Mouse (Mus musculus) cerebellum, adult 2 months (tissue): ENCODE measurements at regions not wholly inside any gene's neighbourhood (a gene's known extent, or its start where the extent isn't known, plus 50 kb on each side); places are given as distances from the start of the nearest gene placed in this dataset.

Experiments
- DNase-seq, 2 experiments: peaks; one replicate each; pipeline ENCODE4 v3.0.0; 2021
- H3K27ac ChIP-seq: fragments of 200-500 bp; 2 replicates; pipeline ENCODE4 v1.5.1; 2012; ENCODE audit warnings: low read length, control low read depth, inconsistent platforms; ENCODE audit not compliant: insufficient read depth
- H3K27me3 ChIP-seq: fragments of 200-500 bp; 2 replicates; pipeline ENCODE4 v1.6.1; 2012; ENCODE audit warnings: inconsistent platforms, mild to moderate bottlenecking, low read length, moderate library complexity; ENCODE audit not compliant: control insufficient read depth, insufficient read depth
- H3K4me1 ChIP-seq: fragments of 200-500 bp; 2 replicates; pipeline ENCODE4 v1.6.1; 2011; ENCODE audit warnings: low read length; ENCODE audit not compliant: control insufficient read depth, insufficient read depth
- H3K4me3 ChIP-seq: fragments of 200-500 bp; replicated peaks from 2 replicates; pipeline ENCODE3; 2011; ENCODE audit warnings: mild to moderate bottlenecking, low read depth, low read length, control low read depth; ENCODE audit not compliant: insufficient read depth
- CTCF ChIP-seq: fragments of 200-500 bp; IDR thresholded peaks from 2 replicates; pipeline ENCODE4 v1.5.1; 2011; ENCODE audit warnings: low read depth, mild to moderate bottlenecking, control low read depth, low read length, moderate library complexity, borderline replicate concordance; ENCODE audit not compliant: insufficient read depth
- POLR2A ChIP-seq: fragments of 200-500 bp; IDR thresholded peaks from 2 replicates; pipeline ENCODE4 v1.6.1; 2011; ENCODE audit warnings: low read length, control low read depth, borderline replicate concordance; ENCODE audit not compliant: insufficient read depth
- WGBS: fragments of 180-500 bp; shearing (Covaris S2); methylation state at CpG from one replicate; pipeline ENCODE4 v1.1.7; 2018; 5-methylcytosine and 5-hydroxymethylcytosine counted together

DNA sequence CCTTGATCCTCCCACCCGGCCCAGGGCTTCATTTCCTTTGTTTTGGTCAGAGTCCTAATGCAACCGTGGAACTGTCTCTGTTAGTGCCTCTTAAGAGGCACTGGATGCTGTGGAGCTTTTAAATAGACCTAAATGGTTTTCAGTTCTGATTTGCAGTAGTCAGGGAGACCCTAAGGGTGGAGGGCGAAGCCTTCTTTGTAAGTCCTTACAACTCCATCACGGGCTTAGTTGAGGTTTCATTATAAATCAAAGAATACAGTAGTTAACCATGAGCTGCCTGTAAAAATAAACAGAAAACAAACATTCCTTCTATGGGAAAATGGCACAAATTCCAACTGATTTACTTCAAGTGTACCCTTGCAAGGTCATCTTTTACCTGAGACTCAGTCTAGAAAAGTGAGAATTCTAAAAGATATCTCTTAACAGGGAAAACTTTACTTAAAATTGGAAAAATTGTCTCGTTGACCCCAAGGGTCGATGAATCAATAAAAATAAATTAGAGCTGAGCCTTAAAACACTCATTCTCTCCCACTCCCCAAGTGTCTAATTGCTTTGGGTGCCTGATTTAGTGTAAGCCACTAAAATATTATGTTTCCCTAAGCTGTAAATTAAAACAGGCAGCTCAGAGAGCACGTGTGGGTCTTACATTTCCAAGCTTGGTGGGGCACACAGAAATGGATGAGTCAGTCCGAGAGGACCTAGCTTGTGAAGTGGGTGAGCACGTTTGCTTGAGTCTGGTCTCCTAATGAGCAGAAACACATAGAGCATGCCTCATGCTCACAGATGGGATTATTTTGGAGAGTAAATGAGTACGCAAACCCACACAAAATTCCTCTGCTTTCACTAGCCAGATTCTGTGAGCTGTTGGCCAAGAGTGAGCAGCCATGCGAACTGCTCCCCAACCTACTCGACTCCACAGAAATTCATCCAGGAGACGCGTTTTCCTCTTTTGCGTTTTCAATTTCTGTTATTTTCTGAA lies 343.3 kb downstream of the Klf5 start:
- no peak for DNase-seq
- H3K27ac ChIP-seq, result no peak overlapping the region
- WGBS, result 79% methylated on average over 15 of the region's 15 CpGs
- H3K27me3 ChIP-seq, result no peaks in the 10 kb centered on the region
- H3K4me1 ChIP-seq, result no peaks in the 10 kb centered on the region
- TF ChIP-seq POLR2A (no peak), CTCF (no peak)
- no peak overlapping the region for H3K4me3 ChIP-seq

DNA sequence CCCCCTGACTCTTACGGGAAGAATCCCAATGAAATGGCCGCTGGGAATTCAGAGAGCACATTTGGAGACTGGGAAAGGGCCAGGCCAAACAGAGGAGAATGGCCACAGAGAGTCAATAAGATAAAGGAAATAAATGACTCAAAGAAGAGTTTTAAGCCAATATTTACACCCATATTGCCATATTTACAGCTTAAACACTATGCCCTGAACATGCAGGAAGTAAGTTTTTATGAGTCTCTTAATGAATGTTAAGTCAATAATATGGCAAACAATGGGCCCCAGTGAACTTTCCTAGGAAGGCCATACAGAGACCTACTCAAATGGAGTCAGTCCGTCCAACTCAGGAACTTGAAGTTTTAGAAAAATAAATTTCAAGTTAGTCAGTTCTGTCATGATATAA lies 347.8 kb downstream of the Klf5 start:
- no peak overlapping the region for H3K4me3 ChIP-seq
- DNase-seq, result no peak
- no peaks in the 10 kb centered on the region for H3K4me1 ChIP-seq
- WGBS, result 73% methylated on average over 3 of the region's 3 CpGs
- no peaks in the 10 kb centered on the region for H3K27me3 ChIP-seq
- no peak overlapping the region for H3K27ac ChIP-seq
- TF ChIP-seq POLR2A (no peak), CTCF (no peak)

DNA sequence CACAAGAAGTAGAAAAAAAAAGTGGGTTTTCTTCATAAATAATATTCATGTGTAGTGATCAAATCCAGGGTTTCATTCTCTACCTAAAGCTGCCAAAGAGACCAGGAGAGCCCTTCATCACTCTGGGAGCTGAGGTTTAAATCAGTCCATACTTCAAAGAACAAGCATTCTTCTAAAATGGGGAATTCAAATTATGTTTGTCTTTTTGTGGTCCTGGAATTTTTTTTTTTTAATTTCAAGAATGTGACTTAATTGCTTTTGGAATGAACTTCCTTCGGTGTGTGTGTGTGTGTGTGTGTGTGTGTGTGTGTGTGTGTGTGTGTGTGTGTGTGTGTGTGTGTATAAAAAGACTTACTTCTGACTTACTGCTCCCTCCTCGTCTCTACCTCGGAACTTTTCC lies 375.9 kb downstream of the Klf5 start:
- no peak for DNase-seq
- no peaks in the 10 kb centered on the region for H3K4me1 ChIP-seq
- H3K27me3 ChIP-seq, result no peaks in the 10 kb centered on the region
- WGBS, result 67% methylated on average over 3 of the region's 3 CpGs
- TF ChIP-seq CTCF (no peak), POLR2A (no peak)
- no peak overlapping the region for H3K27ac ChIP-seq
- H3K4me3 ChIP-seq, result no peak overlapping the region

DNA sequence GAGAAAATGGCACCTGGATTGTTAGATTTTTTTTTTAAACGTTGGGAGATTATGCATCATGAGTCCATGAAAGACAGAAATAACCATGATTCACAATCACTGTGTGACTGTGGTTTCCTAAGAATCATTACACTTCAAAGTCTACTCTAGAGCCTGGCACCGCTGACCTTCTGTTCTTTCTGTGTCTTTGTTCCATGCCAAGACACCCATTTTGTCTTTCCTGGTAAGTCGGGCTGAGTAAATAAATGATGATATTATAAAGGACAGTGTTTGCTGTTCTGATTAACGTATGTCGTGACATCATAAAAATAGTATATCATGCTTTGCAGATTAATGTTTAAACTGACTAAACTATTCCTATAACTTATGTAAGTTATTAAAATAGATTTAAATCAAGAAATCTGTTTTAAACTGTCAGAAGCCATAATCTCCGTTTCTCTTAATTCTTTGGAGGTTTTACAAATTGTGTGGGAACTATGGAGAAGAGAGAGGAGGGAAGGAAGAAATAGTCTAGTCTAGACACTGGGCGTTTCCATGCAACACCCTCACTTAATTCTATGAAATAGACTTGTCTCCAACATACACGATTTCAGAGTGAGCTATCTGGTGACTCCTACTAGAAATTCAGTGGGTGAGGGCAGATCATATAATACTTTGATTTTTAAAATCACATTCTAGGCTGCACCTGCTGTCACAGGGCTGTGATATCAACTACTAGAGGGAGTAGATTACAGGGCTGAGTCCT lies 388.7 kb downstream of the Klf5 start:
- Histone ChIP-seq H3K27me3 (no peaks in the 10 kb centered on the region), H3K4me1 (no peaks in the 10 kb centered on the region), H3K27ac (no peak overlapping the region), H3K4me3 (no peak overlapping the region)
- no peak for DNase-seq
- TF ChIP-seq POLR2A, result no peak
- TF ChIP-seq CTCF, result no peak
- WGBS, result 87% methylated on average over 8 of the region's 8 CpGs

DNA sequence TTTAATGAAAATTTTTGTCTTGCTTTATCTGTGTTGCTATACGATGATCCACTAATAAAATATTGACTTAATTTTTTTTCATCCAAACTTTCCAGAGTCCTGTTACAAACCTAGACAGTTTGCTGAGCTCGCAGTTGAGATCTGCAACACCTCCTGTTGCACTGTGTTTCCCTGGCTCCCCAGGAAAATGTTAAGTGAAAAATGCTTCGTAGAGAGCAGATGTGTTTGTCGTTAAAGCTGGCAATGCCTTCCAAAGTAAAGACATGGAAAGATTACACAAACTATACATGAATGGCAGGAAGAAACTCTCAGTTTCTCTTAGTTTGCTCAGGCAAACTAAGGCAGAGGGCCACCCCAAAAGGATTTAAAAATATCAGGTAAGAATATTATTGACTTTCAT lies 389.9 kb downstream of the Klf5 start:
- H3K27me3 ChIP-seq, result no peaks in the 10 kb centered on the region
- 59% methylated on average over 4 of the region's 4 CpGs for WGBS
- no peak for DNase-seq
- H3K4me3 ChIP-seq, result no peak overlapping the region
- no peak overlapping the region for H3K27ac ChIP-seq
- TF ChIP-seq CTCF (no peak), POLR2A (no peak)
- no peaks in the 10 kb centered on the region for H3K4me1 ChIP-seq

DNA sequence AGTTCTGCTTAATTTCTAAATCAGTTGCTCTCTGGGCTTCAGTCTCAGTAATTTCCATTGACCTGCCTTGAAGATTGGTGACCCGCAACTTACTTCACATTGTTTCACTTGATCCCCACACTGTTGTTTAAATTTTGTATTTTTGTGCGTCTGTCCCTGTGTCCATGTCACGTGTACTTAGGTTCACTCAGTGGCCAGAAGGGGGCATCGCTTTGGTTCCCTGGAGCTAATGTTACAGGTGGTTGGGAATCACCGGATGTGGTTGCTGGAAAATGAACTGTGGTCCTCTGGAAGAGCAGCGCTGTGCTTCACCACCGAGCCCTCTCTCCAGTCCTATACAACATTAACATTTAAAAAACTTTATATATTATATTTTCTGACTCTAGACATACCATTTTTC lies 397.8 kb downstream of the Klf5 start:
- no peak for TF ChIP-seq POLR2A
- no peak for TF ChIP-seq CTCF
- WGBS, result 94% methylated on average over 7 of the region's 7 CpGs
- Histone ChIP-seq H3K27me3 (no peaks in the 10 kb centered on the region), H3K4me1 (no peaks in the 10 kb centered on the region), H3K4me3 (no peak overlapping the region), H3K27ac (no peak overlapping the region)
- DNase-seq, result no peak

DNA sequence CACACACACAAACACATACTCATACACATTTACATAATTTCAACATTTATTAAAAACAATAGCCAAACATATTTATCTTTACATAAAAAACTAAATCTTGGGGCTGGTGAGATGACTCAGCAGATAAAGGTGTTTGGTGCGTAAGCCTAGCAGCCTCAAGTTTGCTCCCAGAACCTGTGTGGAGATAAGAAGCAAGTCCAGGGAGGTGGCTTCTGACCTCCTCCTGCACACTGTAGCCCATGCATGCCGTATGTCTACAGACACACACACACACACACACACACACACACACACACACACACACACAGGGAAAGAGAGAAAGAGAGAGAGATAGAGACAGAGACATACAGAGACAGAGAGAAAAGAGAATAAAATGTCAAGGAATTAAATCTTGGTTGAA lies 401.1 kb downstream of the Klf5 start:
- TF ChIP-seq POLR2A, result no peak
- TF ChIP-seq CTCF, result no peak
- WGBS, result 80% methylated on average over 2 of the region's 2 CpGs
- H3K27me3 ChIP-seq, result no peaks in the 10 kb centered on the region
- H3K27ac ChIP-seq, result no peak overlapping the region
- H3K4me3 ChIP-seq, result no peak overlapping the region
- no peaks in the 10 kb centered on the region for H3K4me1 ChIP-seq
- no peak for DNase-seq
